ENCODE assay signal across 8 mouse cellular contexts in the genomic region with DNA sequence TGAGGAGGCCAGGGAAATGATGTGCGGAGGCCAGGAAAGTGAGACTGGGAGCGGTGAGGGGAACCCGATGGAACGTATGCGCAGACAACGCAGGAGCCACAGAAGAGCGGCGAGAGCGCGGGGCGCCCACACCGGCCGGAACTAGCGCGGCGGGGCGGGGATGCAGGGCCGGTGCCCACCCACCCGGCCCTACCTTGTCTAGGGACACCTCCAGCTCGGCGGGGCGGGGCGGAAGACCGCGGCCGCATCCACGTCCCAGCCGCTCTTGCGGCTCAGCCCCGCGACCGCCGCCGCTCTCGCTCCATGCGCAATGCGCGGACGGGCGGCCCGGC. TPM values are rescaled to one million over a fixed set of nuclear protein-coding genes. Genes with fewer than 3 reads are reported as not detected.
DNase-seq lines count a peak whose midpoint lies in the region; ATAC-seq and TF ChIP-seq lines count a peak whose summit lies in the region.

No protein-coding gene starts in this region.

- H3K4me1 ChIP-seq in forebrain, postnatal 0 days (ENCODE audit: insufficient read depth): peaks cover 11% of the 10 kb centered on the region; the same call in 1 of the 2 replicates
- H3K4me1 ChIP-seq in liver, postnatal 0 days (ENCODE audit: insufficient read depth): peaks cover 27% of the 10 kb centered on the region

- no peak for DNase-seq in layer of hippocampus, adult 2 months (ENCODE audit: low spot score in 2 of 2)
- DNase-seq in layer of hippocampus, adult 11-12 months (ENCODE audit: low spot score): no peak
- DNase-seq in forebrain, postnatal 0 days: no peak
- no peak for DNase-seq in liver, postnatal 0 days
- DNase-seq in ovary, postnatal 36 days (ENCODE audit: low spot score): no peak
- no peak for DNase-seq in cerebellum, postnatal 4 days (ENCODE audit: low spot score in 2 of 2)
- DNase-seq in left cerebral cortex, postnatal 4 days: no peak

- peaks cover 34% of the 10 kb centered on the region for H3K27me3 ChIP-seq in forebrain, postnatal 0 days (ENCODE audit: insufficient read depth, low read length)
- H3K27me3 ChIP-seq in liver, postnatal 0 days (ENCODE audit: insufficient read depth, low read length): no peaks in the 10 kb centered on the region

- H3K27ac ChIP-seq in layer of hippocampus, adult 2 months: peak overlapping the region; percentile 94
- no peak overlapping the region for H3K27ac ChIP-seq in forebrain, postnatal 0 days (ENCODE audit: low read depth, low read length)
- H3K27ac ChIP-seq in liver, postnatal 0 days (ENCODE audit: low read depth): peak overlapping the region; percentile 96

- peak; percentile 5 for ATAC-seq in activated CD4-positive, CD25-positive, alpha-beta regulatory T cell, adult 4 months
- ATAC-seq in forebrain, postnatal 0 days: peak; percentile 61
- ATAC-seq in liver, postnatal 0 days: peak; percentile 58

- no peaks in the 10 kb centered on the region for H3K36me3 ChIP-seq in forebrain, postnatal 0 days (ENCODE audit: insufficient read depth)
- no peaks in the 10 kb centered on the region for H3K36me3 ChIP-seq in liver, postnatal 0 days (replicated peaks; ENCODE audit: insufficient read depth, low read length)

- H3K4me3 ChIP-seq in layer of hippocampus, adult 2 months: peak overlapping the region; percentile 89
- peak overlapping the region; percentile 74 for H3K4me3 ChIP-seq in forebrain, postnatal 0 days (ENCODE audit: low read depth, low read length)
- H3K4me3 ChIP-seq in liver, postnatal 0 days (ENCODE audit: low read depth, low read length): peak overlapping the region; percentile 94

- TF ChIP-seq CTCF in layer of hippocampus, adult 2 months (conservative IDR thresholded peaks at IDR 0.05): no peak
- TF ChIP-seq CTCF in forebrain, postnatal 0 days (IDR thresholded peaks at IDR 0.05; ENCODE audit: low read depth): no peak
- no peak for TF ChIP-seq CTCF in liver, postnatal 0 days (IDR thresholded peaks at IDR 0.05; ENCODE audit: low read depth)

- TF ChIP-seq EP300 in liver, postnatal 0 days (IDR thresholded peaks at IDR 0.05; ENCODE audit: low read depth): no peak

- peak overlapping the region; percentile 98 for H3K4me2 ChIP-seq in forebrain, postnatal 0 days (ENCODE audit: low read depth)
- H3K4me2 ChIP-seq in liver, postnatal 0 days (ENCODE audit: low read depth, low read length): peak overlapping the region; percentile 91

- peak overlapping the region; percentile 56 for H3K9ac ChIP-seq in forebrain, postnatal 0 days
- peak overlapping the region; percentile 94 for H3K9ac ChIP-seq in liver, postnatal 0 days (replicated peaks)

- intact Hi-C loops in left cerebral cortex, postnatal 4 days (cut with DNase I): loop anchor here (10.0 kb wide), 1 partner anchor 224 kb away; no protein-coding TSS in a partner anchor

- H3K9me3 ChIP-seq in forebrain, postnatal 0 days (ENCODE audit: low read length): no peaks in the 10 kb centered on the region
- no peaks in the 10 kb centered on the region for H3K9me3 ChIP-seq in liver, postnatal 0 days (ENCODE audit: low read length)

- WGBS in forebrain, postnatal 0 days: 7% methylated on average over 37 of the region's 41 CpGs
- WGBS in liver, postnatal 0 days (ENCODE audit: insufficient replicate concordance): 1% methylated on average over 18 of the region's 41 CpGs

RNA-seq across cellular contexts. Expression of a gene that starts 1.5 kb away (rescaled TPM):
- 10 to 100 TPM; 12.8 to 18.3 TPM for total RNA-seq in layer of hippocampus, adult 2 months (2021)
- 1 to 10 TPM; 4.7 to 9.8 TPM for polyA plus RNA-seq in activated CD4-positive, CD25-positive, alpha-beta regulatory T cell, adult 4 months (2017; shearing (Covaris generic))
- 3.1 and 6.7 TPM in 2 replicates for total RNA-seq in forebrain, postnatal 0 days (2014; rRNA removed)
- 3.0 and 3.6 TPM in 2 replicates for polyA plus RNA-seq in forebrain, postnatal 0 days (2015; fragmentation: Nextera tagmentation; extraction: Ambion mirVana)
- 10.0 and 10.8 TPM in 2 replicates for polyA plus RNA-seq in liver, postnatal 0 days (2015; fragmentation: Nextera tagmentation; extraction: Ambion mirVana)
- 1 to 10 TPM; 4.1 to 4.3 TPM for total RNA-seq in left cerebral cortex, postnatal 4 days (2021)

Comparison
In these comparisons a context has a peak if more than half of its experiments do, and no peak if none do; other contexts are left out.
1. ATAC-seq: peak in every context shown above with its lines; median percentile 61 in forebrain, postnatal 0 days; 58 in liver, postnatal 0 days; 5 in activated CD4-positive, CD25-positive, alpha-beta regulatory T cell, adult 4 months.